Mouse (Mus musculus) CH12.LX (cell line): ENCODE measurements at regions not wholly inside any gene's neighbourhood (a gene's known extent, or its start where the extent isn't known, plus 50 kb on each side); places are given as distances from the start of the nearest gene placed in this dataset.

Source experiments
- DNase-seq: peaks from one replicate; pipeline ENCODE4 v3.0.0-alpha.2; 2013; ENCODE audit errors: extremely low read depth
- H3K27ac ChIP-seq: 2 replicates; pipeline ENCODE4 v1.5.1; 2012; ENCODE audit warnings: low read depth, mild to moderate bottlenecking, control low read depth, moderate library complexity; ENCODE audit not compliant: insufficient read depth
- H3K27me3 ChIP-seq: replicated peaks from 2 replicates; pipeline ENCODE3; 2012; ENCODE audit warnings: inconsistent platforms
- H3K36me3 ChIP-seq, 2 experiments: replicated peaks in 1 of 2; 2 replicates each; pipeline versions ENCODE3 to v1.6.1; 2012; ENCODE audit warnings: inconsistent platforms in 1 of 2, low read length in 1 of 2, mild to moderate bottlenecking in 1 of 2, mixed read lengths in 1 of 2, moderate library complexity in 1 of 2; ENCODE audit not compliant: control insufficient read depth in 1 of 2, insufficient read depth in 1 of 2
- H3K4me1 ChIP-seq, 2 experiments: 2 replicates each; pipeline ENCODE4 v1.6.1; 2012; ENCODE audit warnings: inconsistent platforms in 1 of 2, moderate library complexity in 1 of 2; ENCODE audit not compliant: insufficient read depth in 2 of 2, control insufficient read depth in 1 of 2
- H3K4me2 ChIP-seq: 2 replicates; pipeline ENCODE4 v1.6.1; 2012; ENCODE audit warnings: low read depth, mild to moderate bottlenecking, control low read depth; ENCODE audit not compliant: poor library complexity, insufficient read depth, severe bottlenecking
- H3K4me3 ChIP-seq, 3 experiments: fragments of 150-350 bp in 1 of 3; sonication (generic) in 1 of 3; replicated peaks in 1 of 3; 2 replicates each; pipeline versions ENCODE3 to v1.5.1; 2011 to 2012; ENCODE audit warnings: low read depth in 2 of 3, low read length in 2 of 3, mild to moderate bottlenecking in 2 of 3, moderate library complexity in 2 of 3, control low read depth in 1 of 3, improper control_type of control experiment in 1 of 3, inconsistent platforms in 1 of 3, mixed read lengths in 1 of 3; ENCODE audit not compliant: poor library complexity in 1 of 3
- H3K79me2 ChIP-seq: replicated peaks from 2 replicates; pipeline ENCODE4 v1.6.1; 2012; ENCODE audit warnings: mild to moderate bottlenecking, moderate library complexity; ENCODE audit not compliant: control insufficient read depth, poor library complexity, insufficient read depth, severe bottlenecking; ENCODE audit errors: extremely low read depth
- H3K9ac ChIP-seq: 2 replicates; pipeline ENCODE4 v1.6.1; 2012; ENCODE audit warnings: low read depth, mild to moderate bottlenecking, control low read depth, moderate library complexity; ENCODE audit not compliant: insufficient read depth
- H3K9me3 ChIP-seq: replicated peaks from 2 replicates; pipeline ENCODE3; 2012; ENCODE audit warnings: low read length, inconsistent platforms, mixed read lengths
- BHLHE40 ChIP-seq: IDR thresholded peaks from 2 replicates; pipeline ENCODE4 v1.6.1; 2011; ENCODE audit warnings: mild to moderate bottlenecking, low read depth, low read length, improper control_type of control experiment
- CHD2 ChIP-seq: IDR thresholded peaks from 2 replicates; pipeline ENCODE4 v1.6.1; 2011; ENCODE audit warnings: low read length, improper control_type of control experiment
- CTCF ChIP-seq, 2 experiments: IDR thresholded peaks in 1 of 2; conservative IDR thresholded peaks in 1 of 2; 2 replicates each; pipeline ENCODE4 v1.5.1; 2011 to 2012; ENCODE audit warnings: low read depth in 2 of 2, low read length in 2 of 2, improper control_type of control experiment in 1 of 2, inconsistent platforms in 1 of 2, mild to moderate bottlenecking in 1 of 2, moderate library complexity in 1 of 2
- EP300 ChIP-seq: IDR thresholded peaks from 2 replicates; pipeline ENCODE4 v1.6.1; 2011; ENCODE audit warnings: low read length, improper control_type of control experiment
- ETS1 ChIP-seq: conservative IDR thresholded peaks from 2 replicates; pipeline ENCODE4 v1.6.1; 2012; ENCODE audit warnings: low read depth, mild to moderate bottlenecking, inconsistent platforms, low read length, improper control_type of control experiment, moderate library complexity
- GABPA ChIP-seq: IDR thresholded peaks from 2 replicates; pipeline ENCODE4 v1.6.1; 2012; ENCODE audit warnings: low read depth, low read length, improper control_type of control experiment, inconsistent platforms; ENCODE audit not compliant: insufficient replicate concordance
- HCFC1 ChIP-seq: IDR thresholded peaks from 2 replicates; pipeline ENCODE4 v1.6.1; 2012; ENCODE audit warnings: low read depth, mild to moderate bottlenecking, inconsistent platforms, low read length, improper control_type of control experiment
- JUND ChIP-seq: conservative IDR thresholded peaks from 2 replicates; pipeline ENCODE4 v1.6.1; 2011; ENCODE audit warnings: low read depth, low read length, improper control_type of control experiment
- MAZ ChIP-seq: IDR thresholded peaks from 2 replicates; pipeline ENCODE4 v1.6.1; 2012; ENCODE audit warnings: low read depth, mild to moderate bottlenecking, inconsistent platforms, low read length, improper control_type of control experiment, moderate library complexity
- MYC ChIP-seq: IDR thresholded peaks from 2 replicates; pipeline ENCODE4 v1.6.1; 2011; ENCODE audit warnings: low read depth, mild to moderate bottlenecking, improper control_type of control experiment, low read length
- NRF1 ChIP-seq: IDR thresholded peaks from 2 replicates; pipeline ENCODE4 v1.6.1; 2014; ENCODE audit warnings: low read depth, mild to moderate bottlenecking, inconsistent platforms, low read length, improper control_type of control experiment, moderate library complexity
- PAX5 ChIP-seq: IDR thresholded peaks from 2 replicates; pipeline ENCODE4 v1.6.1; 2012; ENCODE audit warnings: low read length, inconsistent platforms, mixed read lengths
- POLR2A ChIP-seq: IDR thresholded peaks from 2 replicates; pipeline ENCODE4 v1.6.1; 2011; ENCODE audit warnings: low read depth, mild to moderate bottlenecking, improper control_type of control experiment, low read length
- RCOR1 ChIP-seq: conservative IDR thresholded peaks from 2 replicates; pipeline ENCODE4 v1.6.1; 2012; ENCODE audit warnings: low read depth, mild to moderate bottlenecking, inconsistent platforms, low read length, improper control_type of control experiment
- SIN3A ChIP-seq: IDR thresholded peaks from 2 replicates; pipeline ENCODE4 v1.6.1; 2012; ENCODE audit warnings: low read length, improper control_type of control experiment, inconsistent platforms
- SMC3 ChIP-seq: IDR thresholded peaks from 2 replicates; pipeline ENCODE4 v1.6.1; 2011; ENCODE audit warnings: low read depth, low read length, improper control_type of control experiment
- TBP ChIP-seq: conservative IDR thresholded peaks from 2 replicates; pipeline ENCODE4 v1.6.1; 2011; ENCODE audit warnings: low read depth, low read length, improper control_type of control experiment
- TCF12 ChIP-seq: IDR thresholded peaks from 2 replicates; pipeline ENCODE4 v1.6.1; 2014; ENCODE audit warnings: low read depth, mild to moderate bottlenecking, inconsistent platforms, low read length, improper control_type of control experiment
- ZC3H11A ChIP-seq: IDR thresholded peaks from 2 replicates; pipeline ENCODE4 v1.6.1; 2012; ENCODE audit warnings: low read depth, mild to moderate bottlenecking, inconsistent platforms, low read length, improper control_type of control experiment
- dilution Hi-C: fragments of 300-500 bp; cut with MboI; formaldehyde crosslinking; loops from 2 replicates; pipeline ENCODE4 v1.14.3; 2020; ENCODE audit warnings: low sequenced_read_pairs; ENCODE audit not compliant: extremely low pct_unique_long_range_greater_than_20kb, extremely low pct_ligation_motif_present
- in situ Hi-C: fragments of 300-500 bp; cut with MboI; formaldehyde crosslinking; loops from 3 replicates; pipeline ENCODE4 v1.14.3; 2019; ENCODE audit warnings: low sequenced_read_pairs, low pct_ligation_motif_present, low pct_unique_long_range_greater_than_20kb, mixed read lengths

- no peaks in the 10 kb centered on the region for H3K27me3 ChIP-seq
- in situ Hi-C loops (no loop called here), dilution Hi-C loops (no loop called here)
- no peaks in the 10 kb centered on the region for H3K4me1 ChIP-seq
- no peak overlapping the region for H3K4me3 ChIP-seq
- no peak overlapping the region for H3K9ac ChIP-seq
- TF ChIP-seq JUND (no peak), ETS1 (no peak), BHLHE40 (no peak), RCOR1 (no peak), ZC3H11A (no peak), CTCF (conservative IDR thresholded peaks at IDR 0.05 in 1 of 2, IDR thresholded peaks at IDR 0.05 in 1 of 2; ENCODE audit: low read depth in 2 of 2, low read length in 2 of 2) (no peak), SIN3A (no peak), HCFC1 (no peak), POLR2A (no peak), PAX5 (no peak), TCF12 (no peak), MYC (no peak)
- no peak for DNase-seq
- no peaks in the 10 kb centered on the region for H3K36me3 ChIP-seq
- no peaks in the 10 kb centered on the region for H3K79me2 ChIP-seq
- H3K27ac ChIP-seq, result no peak overlapping the region
- H3K9me3 ChIP-seq, result no peaks in the 10 kb centered on the region
- H3K4me2 ChIP-seq, result no peak overlapping the region
These were observed 2085.3 kb downstream of the 9330182O14Rik start for GRCm38 (mm10) chr15:42219496-42219895.

DNA sequence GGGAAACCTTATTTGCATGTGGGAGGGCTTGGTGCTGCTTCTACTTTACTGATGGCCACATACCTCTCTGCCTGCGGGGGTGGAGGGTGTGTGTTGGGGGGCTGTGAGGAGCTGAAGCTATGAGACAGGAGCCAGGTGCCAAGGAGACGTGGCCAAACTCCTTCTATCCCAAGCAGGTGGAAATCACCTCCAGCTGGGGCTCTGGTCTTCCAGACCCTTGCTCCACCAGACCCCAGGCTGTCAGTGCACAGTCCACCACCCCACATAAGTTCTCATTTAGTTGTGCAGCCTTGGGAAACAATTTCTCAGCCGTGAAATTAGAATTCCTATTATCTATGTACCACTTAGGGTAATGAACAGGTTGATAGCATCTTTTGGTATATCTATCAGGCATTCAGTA lies 2085.8 kb downstream of the 9330182O14Rik start:
- no peaks in the 10 kb centered on the region for H3K79me2 ChIP-seq
- DNase-seq, result no peak
- H3K27ac ChIP-seq, result no peak overlapping the region
- H3K36me3 ChIP-seq, result no peaks in the 10 kb centered on the region
- no peak overlapping the region for H3K4me3 ChIP-seq
- no peaks in the 10 kb centered on the region for H3K9me3 ChIP-seq
- in situ Hi-C loops, result no loop called here
- no peak overlapping the region for H3K4me2 ChIP-seq
- H3K27me3 ChIP-seq, result no peaks in the 10 kb centered on the region
- H3K4me1 ChIP-seq, result no peaks in the 10 kb centered on the region
- no peak overlapping the region for H3K9ac ChIP-seq
- dilution Hi-C loops, result no loop called here
- no peak for TF ChIP-seq BHLHE40
- no peak for TF ChIP-seq NRF1
- TF ChIP-seq SMC3, result no peak
- no peak for TF ChIP-seq HCFC1
- no peak for TF ChIP-seq GABPA
- no peak for TF ChIP-seq POLR2A
- no peak for TF ChIP-seq PAX5
- no peak for TF ChIP-seq EP300
- TF ChIP-seq CHD2, result no peak
- TF ChIP-seq MAZ, result no peak
- no peak for TF ChIP-seq SIN3A
- TF ChIP-seq TBP, result no peak
